Mouse (Mus musculus) hindbrain, embryonic 16.5 days (tissue): ENCODE measurements around the gene Prok2. TPM values are rescaled to one million over a fixed set of nuclear protein-coding genes. Genes with fewer than 3 reads are reported as not detected.

Source experiments
- ATAC-seq: fragments of 200-750 bp; cut with Nextera tagmentation; 2 replicates; pipeline ENCODE4 v1.8.0; 2017; ENCODE audit warnings: moderate TSS enrichment, moderate library complexity
- H3K27ac ChIP-seq: fragments of 300-500 bp; sonication (generic); 2 replicates; pipeline ENCODE4 v1.5.1; 2014; ENCODE audit warnings: low read depth, mild to moderate bottlenecking, control low read depth, low read length, moderate library complexity
- H3K27me3 ChIP-seq: fragments of 300-500 bp; sonication (generic); replicated peaks from 2 replicates; pipeline ENCODE4 v1.6.1; 2014; ENCODE audit warnings: low read length; ENCODE audit not compliant: control insufficient read depth, insufficient read depth
- H3K36me3 ChIP-seq: fragments of 300-500 bp; sonication (generic); 2 replicates; pipeline ENCODE4 v1.6.1; 2014; ENCODE audit warnings: mild to moderate bottlenecking, low read length, moderate library complexity, mixed read lengths; ENCODE audit not compliant: control insufficient read depth, insufficient read depth
- H3K4me1 ChIP-seq: fragments of 300-500 bp; sonication (generic); 2 replicates; pipeline ENCODE4 v1.6.1; 2014; ENCODE audit warnings: low read depth, low read length; ENCODE audit not compliant: control insufficient read depth, insufficient read depth
- H3K4me2 ChIP-seq: fragments of 300-500 bp; sonication (generic); 2 replicates; pipeline ENCODE4 v1.6.1; 2014; ENCODE audit warnings: mild to moderate bottlenecking, low read length, control low read depth, moderate library complexity
- H3K4me3 ChIP-seq: fragments of 300-500 bp; sonication (generic); 2 replicates; pipeline ENCODE4 v1.5.1; 2014; ENCODE audit warnings: mild to moderate bottlenecking, low read length, control low read depth, moderate library complexity
- H3K9ac ChIP-seq: fragments of 300-500 bp; sonication (generic); 2 replicates; pipeline ENCODE4 v1.6.1; 2014; ENCODE audit warnings: low read depth, mild to moderate bottlenecking, control low read depth, low read length, moderate library complexity
- H3K9me3 ChIP-seq: fragments of 300-500 bp; sonication (generic); 2 replicates; pipeline ENCODE4 v1.6.1; 2014; ENCODE audit warnings: mild to moderate bottlenecking, low read length, moderate library complexity; ENCODE audit not compliant: control insufficient read depth
- WGBS: fragments of 180-500 bp; shearing (Covaris S2); extraction: QIAGEN DNeasy Blood & Tissue Kit; methylation state at CpG from one replicate; pipeline ENCODE4 v1.1.7; 2014; 5-methylcytosine and 5-hydroxymethylcytosine counted together
- polyA plus RNA-seq: library from polyadenylated mRNA; unstranded; fragments of >200 nt; fragmentation: Nextera tagmentation; extraction: Ambion mirVana; gene quantifications from 2 replicates; pipeline ENCODE4 v1.2.1, GENCODE M21; 2015

The Prok2 gene
- polyA plus RNA-seq, 1 experiment from 2014 or later: 0.25 TPM

- ATAC-seq: peak; percentile 67
- H3K4me3 ChIP-seq: peak within 1 kb of the TSS; percentile 70
- peaks cover 28% of the 10 kb centered on the region for H3K4me1 ChIP-seq
- WGBS: under 1% methylated on average over 44 of the region's 75 CpGs
- no peaks in the 10 kb centered on the region for H3K9me3 ChIP-seq
- H3K9ac ChIP-seq: peak within 1 kb of the TSS; percentile 80
- peak within 1 kb of the TSS; percentile 76 for H3K27ac ChIP-seq
- no peaks in the 10 kb centered on the region for H3K36me3 ChIP-seq
- H3K27me3 ChIP-seq: no peaks in the 10 kb centered on the region
- peak within 1 kb of the TSS; percentile 91 for H3K4me2 ChIP-seq
Measured at GRCm38 (mm10) chr6:99666318-99667171, 59.6 kb downstream of the Prok2 start, which contains the start of the genes Eif4e3 and Gm20696. Gene Eif4e3, minus strand, starts transcription at chr6:99666771. Gene Gm20696, minus strand, starts transcription at chr6:99666797.

GRCm38 (mm10) chr6:99665457-99666317, 60.5 kb downstream of the Prok2 start:
- H3K9me3 ChIP-seq: no peaks in the 10 kb centered on the region
- peak overlapping the region; percentile 76; the same call in 1 of the 2 replicates for H3K27ac ChIP-seq
- 30% methylated on average over 16 of the region's 16 CpGs for WGBS
- H3K9ac ChIP-seq: peak overlapping the region; percentile 80
- H3K36me3 ChIP-seq: no peaks in the 10 kb centered on the region
- H3K27me3 ChIP-seq: no peaks in the 10 kb centered on the region
- H3K4me3 ChIP-seq: peak overlapping the region; percentile 70
- peaks cover 27% of the 10 kb centered on the region for H3K4me1 ChIP-seq
- peak overlapping the region; percentile 91 for H3K4me2 ChIP-seq
- ATAC-seq: no peak

DNA sequence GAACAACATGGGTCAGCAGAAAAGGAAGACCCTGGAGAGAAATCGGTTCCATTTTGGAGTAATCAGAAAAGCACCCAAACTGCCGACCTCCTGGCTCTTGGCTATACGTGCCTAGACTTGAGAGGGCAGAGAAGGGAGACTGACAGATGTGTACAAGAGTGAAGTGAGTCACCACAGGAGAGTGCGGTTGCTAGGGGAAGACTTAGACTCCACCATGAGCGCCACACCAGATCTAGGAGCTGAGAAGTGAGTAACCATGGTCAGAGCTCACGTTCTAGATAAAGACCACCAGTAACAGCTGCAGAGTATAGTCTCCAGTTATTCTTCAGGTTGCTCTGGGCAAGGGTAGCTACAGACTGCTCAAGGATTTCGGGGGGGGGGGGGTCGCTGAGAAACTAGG, 63.0 kb downstream of the Prok2 start:
- Histone ChIP-seq H3K4me2 (no peak overlapping the region), H3K9ac (no peak overlapping the region), H3K9me3 (no peaks in the 10 kb centered on the region), H3K4me3 (no peak overlapping the region), H3K36me3 (no peaks in the 10 kb centered on the region), H3K27me3 (no peaks in the 10 kb centered on the region), H3K27ac (no peak overlapping the region), H3K4me1 (peaks cover 6% of the 10 kb centered on the region)
- 79% methylated on average over 8 of the region's 8 CpGs for WGBS
- ATAC-seq: no peak

Other genes starting within 250 kb of the Prok2 start
- 47.8 and 63.7 TPM in 2 replicates for gene Foxp1, start 203.7 kb downstream of the Prok2 start, polyA plus RNA-seq
- 5.7 and 6.4 TPM in 2 replicates for gene Eif4e3, start 59.6 kb downstream of the Prok2 start, polyA plus RNA-seq
- 1.8 and 1.9 TPM in 2 replicates for gene Gm20696, start 59.6 kb downstream of the Prok2 start, polyA plus RNA-seq
- 13.8 and 15.4 TPM in 2 replicates for gene Gpr27, start 33.7 kb downstream of the Prok2 start, polyA plus RNA-seq